Mouse (Mus musculus) spleen, embryonic (tissue): ENCODE measurements around the gene Cxcl14.

Source experiments
- CTCF ChIA-PET: fragments of 350-600 bp; sonication (Branson Sonifier 250); formaldehyde crosslinking; loops from one replicate; lab custom pipeline; 2022; lab: Charles Lee

Gene Cxcl14

GRCm38 (mm10) chr13:56289998-56290397 lies 6.4 kb downstream of the Cxcl14 start:
- CTCF ChIA-PET, result no interaction called here

GRCm38 (mm10) chr13:56289261-56289660 lies 7.1 kb downstream of the Cxcl14 start:
- CTCF ChIA-PET, result no interaction called here

- CTCF ChIA-PET, result no interaction called here
Observed at GRCm38 (mm10) chr13:56288601-56289000, 7.8 kb downstream of the Cxcl14 start.

DNA sequence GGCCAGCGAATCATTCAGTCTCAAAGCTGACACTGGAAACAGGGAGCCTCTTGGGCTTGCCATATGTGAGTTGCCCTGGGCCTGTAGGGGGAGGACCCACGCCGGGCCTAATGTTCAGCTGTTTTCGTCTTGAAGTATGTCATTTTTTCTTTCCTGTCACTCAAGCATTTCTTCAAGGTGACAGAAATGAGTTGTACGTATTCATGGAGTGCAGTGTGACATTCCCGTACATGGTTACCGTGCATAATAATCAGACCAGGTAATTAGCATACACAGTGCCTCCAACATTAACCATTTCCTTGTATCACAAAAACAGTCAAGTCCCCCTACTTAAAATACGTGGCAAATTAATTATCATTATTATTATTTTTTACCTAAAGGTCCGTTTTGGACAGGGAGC lies 9.3 kb downstream of the Cxcl14 start:
- CTCF ChIA-PET, result no interaction called here

- CTCF ChIA-PET, result no interaction called here
Observed at GRCm38 (mm10) chr13:56283321-56283720, 13.0 kb downstream of the Cxcl14 start.

DNA sequence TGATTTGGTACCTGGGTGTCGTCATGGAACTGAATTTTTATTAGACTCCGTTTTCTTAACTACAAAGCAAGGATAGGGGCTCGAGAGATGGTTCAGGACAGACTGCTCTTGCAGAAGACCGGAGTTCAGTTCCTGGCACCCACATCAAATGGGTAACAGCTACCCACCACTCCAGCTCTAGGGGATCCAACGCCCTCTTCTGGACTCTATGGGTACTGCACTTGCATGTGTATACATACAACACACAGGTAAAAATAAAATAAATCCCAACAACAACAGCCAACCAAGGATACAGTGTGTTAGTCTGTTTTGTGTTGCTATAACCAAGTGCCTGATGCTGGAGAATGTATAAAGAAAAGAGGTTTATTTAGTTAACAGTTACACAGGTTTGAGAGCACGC lies 16.0 kb downstream of the Cxcl14 start:
- CTCF ChIA-PET, result no interaction called here

DNA sequence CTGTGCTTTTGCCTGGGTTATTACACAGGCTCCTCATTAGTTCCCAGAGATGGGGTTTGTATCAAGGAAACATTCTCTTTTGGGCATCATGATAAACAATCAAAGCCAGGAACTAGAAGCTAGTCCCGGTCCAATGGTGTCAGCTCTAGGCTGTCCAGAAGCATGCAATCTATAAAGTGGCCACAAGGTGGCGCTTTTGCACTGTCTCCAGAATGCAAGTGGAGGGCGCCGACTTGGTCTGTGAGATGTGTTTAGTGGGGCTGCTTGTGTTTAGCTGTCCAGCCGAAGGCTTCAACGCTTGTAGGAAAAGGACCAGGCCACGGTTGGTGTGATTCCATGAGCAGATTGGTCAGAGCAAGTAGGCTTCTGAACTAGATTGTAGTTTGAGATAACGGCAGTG lies 16.9 kb downstream of the Cxcl14 start:
- CTCF ChIA-PET, result interaction anchor here (0.7 kb wide), 1 partner anchor 19 kb away, joined by 3 read pairs; no protein-coding TSS in a partner anchor

- CTCF ChIA-PET, result no interaction called here
Observed at GRCm38 (mm10) chr13:56275171-56275570, 21.2 kb downstream of the Cxcl14 start.

- CTCF ChIA-PET, result no interaction called here
Observed at GRCm38 (mm10) chr13:56270124-56270523, 26.2 kb downstream of the Cxcl14 start.

DNA sequence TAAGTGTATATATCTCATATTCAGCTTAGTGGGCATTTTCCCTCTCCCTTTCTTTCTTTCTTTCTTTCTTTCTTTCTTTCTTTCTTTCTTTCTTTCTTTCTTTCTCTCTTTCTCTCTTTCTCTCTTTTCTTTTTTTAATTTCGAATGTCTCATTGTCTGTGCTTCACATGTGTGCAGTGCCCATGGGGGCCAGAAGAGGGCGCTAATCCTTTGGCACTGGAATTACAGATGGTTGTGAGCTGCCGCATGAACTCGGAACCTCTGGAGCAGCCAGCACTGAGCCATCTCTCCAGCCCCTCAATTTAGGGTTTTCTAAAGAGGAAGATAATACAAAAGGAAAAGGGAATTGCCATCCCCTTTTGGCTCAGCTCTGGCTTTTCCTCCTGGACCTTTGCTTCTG lies 29.0 kb downstream of the Cxcl14 start:
- CTCF ChIA-PET, result no interaction called here

DNA sequence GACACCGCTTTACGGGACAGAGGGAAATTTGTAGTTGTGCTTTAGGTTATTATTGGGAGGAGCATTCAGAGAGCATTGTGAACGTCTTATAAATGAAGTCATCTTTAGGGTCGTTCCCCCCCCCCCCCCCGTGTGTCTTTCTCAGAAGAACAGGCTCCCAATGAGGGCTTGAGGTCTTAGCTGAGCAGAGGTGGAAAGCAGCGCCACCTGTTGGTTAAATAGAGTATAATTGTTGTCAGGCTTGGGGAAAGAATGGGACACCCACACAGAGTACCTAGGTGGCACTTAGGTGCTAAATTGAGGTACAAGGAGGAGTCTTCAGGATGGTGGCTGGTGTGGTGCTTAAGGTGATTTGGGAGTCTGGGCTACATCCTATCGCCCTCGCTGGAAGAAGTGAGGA lies 29.9 kb downstream of the Cxcl14 start:
- CTCF ChIA-PET, result no interaction called here

- CTCF ChIA-PET, result no interaction called here
Observed at GRCm38 (mm10) chr13:56265661-56266060, 30.7 kb downstream of the Cxcl14 start.

GRCm38 (mm10) chr13:56262269-56262668 lies 34.1 kb downstream of the Cxcl14 start:
- CTCF ChIA-PET, result no interaction called here

DNA sequence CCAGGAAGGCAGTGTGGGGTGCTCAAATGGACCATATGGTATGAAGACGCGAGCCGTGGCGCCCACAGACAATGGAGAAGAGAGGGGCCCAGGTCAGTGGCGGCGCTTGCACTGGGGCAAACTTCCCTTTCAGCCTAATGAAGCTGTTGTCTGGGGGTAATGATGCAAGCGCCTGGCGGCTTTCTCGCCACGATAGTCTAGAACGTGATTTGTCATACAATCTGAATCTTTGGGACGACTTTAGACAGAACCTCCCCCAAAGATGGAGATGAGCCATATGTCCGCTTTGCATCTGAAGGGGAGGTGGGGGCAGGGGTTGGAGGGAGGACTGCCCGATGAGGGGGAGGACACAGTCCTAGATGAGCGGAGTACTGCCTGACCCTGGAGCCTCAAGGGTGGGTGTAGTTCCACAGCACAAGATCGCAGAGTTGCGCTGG lies 36.0 kb downstream of the Cxcl14 start:
- CTCF ChIA-PET, result interaction anchor here (0.9 kb wide), 1 partner anchor 19 kb away, joined by 3 read pairs; no protein-coding TSS in a partner anchor

DNA sequence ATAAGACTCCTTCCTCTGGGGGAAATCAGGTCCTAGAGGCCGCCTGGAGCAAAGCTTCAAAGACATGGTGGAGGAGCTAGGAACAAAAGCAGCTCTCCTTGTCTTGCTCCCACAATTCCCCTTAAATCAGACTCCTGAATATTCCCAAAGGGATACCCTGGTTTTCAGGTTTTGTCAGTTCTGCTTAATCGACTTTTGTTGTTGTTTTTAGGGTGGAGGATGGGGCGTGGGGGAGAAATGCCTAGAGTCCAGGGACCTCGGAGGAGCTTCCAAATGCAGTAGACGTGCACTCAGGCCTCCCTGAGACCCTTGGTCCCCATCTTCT lies 36.5 kb downstream of the Cxcl14 start:
- CTCF ChIA-PET, result no interaction called here

DNA sequence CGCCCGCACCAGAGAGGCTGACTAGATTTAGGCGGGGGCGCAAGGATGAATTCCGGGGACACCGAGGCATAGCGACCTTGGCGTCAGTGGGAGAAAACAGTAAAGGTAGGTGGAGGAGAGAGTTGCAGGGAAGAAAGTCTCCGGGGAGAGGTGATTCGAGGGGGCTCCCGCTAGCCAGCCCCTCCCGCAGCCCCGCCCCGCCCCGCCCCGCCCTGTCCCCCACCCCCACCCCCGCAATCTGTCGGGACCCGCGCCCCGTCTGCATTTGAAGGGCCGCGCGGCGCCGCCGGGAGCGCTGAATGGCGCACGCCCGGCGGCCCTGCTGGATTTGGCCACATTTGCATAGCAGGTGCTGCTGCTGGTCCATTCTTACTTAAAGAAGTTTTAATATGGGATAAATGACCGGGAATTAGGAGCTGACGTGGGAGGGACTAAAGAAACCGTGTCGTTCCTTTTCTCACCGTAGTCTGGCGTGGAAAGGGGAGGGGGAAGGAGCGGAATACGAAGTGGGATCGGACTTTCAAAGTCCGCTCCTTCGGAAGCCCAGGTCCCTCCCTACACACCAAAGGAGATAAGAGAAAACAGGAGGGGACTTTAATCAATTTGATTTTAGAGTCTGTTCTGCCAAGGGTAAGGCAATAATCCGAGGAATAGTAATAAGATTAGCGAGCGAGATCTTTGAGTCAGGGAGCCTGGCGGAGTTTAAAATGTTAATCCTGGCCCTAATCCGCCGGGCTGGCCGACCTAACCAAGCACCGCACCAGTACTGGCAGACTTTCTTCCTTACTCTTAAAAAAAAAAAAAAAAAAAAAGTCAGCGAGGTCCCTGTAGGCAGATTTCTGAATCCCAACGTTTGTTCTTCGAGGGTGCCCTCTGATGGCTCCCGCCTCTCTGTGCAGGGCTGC lies 37.1 kb downstream of the Cxcl14 start:
- CTCF ChIA-PET, result no interaction called here

DNA sequence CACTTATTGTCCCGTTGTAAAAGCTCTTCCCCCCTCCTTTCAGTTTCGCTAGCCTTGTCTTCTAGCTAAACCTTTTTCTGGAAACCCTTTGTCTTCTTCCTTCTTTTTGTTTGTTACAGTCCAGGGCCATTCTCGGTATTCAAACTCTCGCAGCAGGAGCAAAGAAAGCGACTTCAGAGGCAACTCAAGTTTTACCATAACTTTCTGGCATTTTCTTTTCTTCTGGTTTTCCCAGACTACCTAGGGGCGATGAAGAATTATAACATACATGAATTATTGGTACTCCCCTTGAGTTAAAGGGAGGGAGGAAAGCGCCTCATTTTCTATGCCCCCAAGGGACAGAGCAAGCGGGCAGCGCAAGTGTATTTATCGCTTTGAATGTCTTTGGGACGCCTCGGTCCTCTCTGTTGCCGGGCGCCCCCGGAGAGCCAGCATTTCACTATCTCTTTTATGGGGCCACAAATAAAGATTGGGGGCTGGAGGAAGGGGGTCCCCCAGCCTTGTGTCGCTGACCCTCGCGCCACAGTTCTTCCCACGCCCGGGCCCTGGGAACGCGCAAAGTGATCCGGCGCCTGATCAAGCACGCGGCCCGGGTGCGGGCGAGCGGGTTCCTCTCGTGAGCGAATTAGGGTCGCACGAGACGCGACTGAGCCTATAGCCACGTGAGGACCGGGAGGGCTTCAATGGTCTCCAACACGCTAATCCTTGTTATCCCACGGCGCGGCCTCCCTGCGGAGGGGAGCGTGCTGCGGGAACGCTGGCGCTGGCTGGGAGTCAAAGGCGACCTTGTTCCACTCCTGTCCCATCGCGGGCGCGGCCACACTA lies 37.9 kb downstream of the Cxcl14 start:
- CTCF ChIA-PET, result no interaction called here

- CTCF ChIA-PET, result interaction anchor here (0.7 kb wide), 1 partner anchor 15 kb away, joined by 3 read pairs; no protein-coding TSS in a partner anchor
Observed at GRCm38 (mm10) chr13:56257469-56258153, 38.7 kb downstream of the Cxcl14 start.

DNA sequence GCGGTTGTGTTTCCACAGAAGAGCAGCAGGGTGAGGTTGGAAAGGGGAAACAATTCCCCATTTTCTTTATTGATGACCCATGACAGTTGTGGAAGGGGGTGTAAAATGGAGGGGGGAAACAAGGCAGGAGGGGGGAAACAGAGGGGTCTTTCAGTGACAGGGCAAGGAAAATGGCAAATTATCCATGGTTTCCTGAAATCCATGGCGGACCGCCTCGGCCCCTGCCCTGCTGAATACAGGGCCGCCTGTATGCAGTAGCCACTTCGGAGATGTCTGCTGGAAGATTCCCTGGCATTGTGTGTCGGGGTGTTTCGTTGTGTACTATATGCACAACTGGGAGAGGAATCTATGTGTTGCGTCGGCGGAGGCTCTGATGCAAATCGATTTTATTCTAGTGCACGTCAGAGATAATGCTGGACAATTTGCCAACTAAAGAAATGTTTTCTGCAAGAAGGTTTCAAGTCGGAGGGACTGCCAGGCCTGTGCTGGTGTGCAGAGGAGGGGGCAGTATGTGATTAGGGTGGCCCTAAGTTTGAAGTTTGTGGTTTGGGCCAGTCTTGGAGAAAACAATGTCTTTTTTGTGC lies 39.5 kb downstream of the Cxcl14 start:
- CTCF ChIA-PET, result interaction anchor here (0.7 kb wide), 1 partner anchor 16 kb away, joined by 3 read pairs; no protein-coding TSS in a partner anchor

- CTCF ChIA-PET, result no interaction called here
Observed at GRCm38 (mm10) chr13:56253379-56253778, 43.0 kb downstream of the Cxcl14 start.

DNA sequence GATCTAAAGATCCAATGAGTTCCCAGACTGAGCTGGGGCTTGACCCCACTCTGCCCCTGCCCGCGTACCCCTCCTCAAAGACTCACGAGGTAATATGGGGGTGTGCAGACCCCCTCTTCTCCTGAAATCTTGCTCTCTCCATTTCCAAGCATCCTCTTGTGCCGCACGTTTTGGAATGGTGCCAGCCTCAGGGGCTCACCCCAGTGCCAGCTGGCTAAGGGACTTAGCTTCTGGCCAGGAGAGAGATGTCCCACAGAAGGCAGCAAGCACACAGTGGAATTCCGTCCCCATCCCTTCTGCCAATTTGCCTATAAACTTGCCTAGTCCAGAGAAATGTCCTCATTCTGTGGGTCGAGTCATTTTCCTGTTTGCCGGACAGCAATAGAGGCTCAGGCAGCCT lies 43.6 kb downstream of the Cxcl14 start:
- CTCF ChIA-PET, result no interaction called here
